Mouse (Mus musculus): ENCODE measurements around the gene Shq1.

DNA sequence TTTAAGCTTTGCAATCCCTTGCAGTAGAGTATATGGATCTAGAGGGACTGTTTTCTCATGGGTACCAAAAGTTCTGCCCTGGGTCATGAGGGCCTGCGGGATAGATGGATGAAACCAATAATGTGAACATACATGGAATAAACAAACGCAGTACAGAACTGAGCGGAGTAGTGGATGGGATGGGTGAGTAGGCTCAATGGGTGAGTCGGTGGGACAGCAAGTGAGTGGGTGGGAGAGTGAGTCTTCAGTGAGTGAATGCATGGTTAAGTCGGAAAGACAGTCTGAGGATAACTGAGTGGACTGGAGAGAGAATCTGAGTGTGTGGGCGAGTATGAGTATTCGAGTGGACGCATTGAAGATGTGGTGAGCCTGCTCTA lies 33.2 kb upstream of the Shq1 start:
- TF ChIP-seq MYOG (IDR thresholded peaks at IDR 0.05; ENCODE audit: control insufficient read depth, extremely low read depth, insufficient read length) (no peak), CTCF (IDR thresholded peaks at IDR 0.05; ENCODE audit: control insufficient read depth, insufficient read depth, insufficient read length) (no peak), FOSL1 (IDR thresholded peaks at IDR 0.05; ENCODE audit: insufficient read depth, low read length, poor library complexity, severe bottlenecking) (no peak), MAX (IDR thresholded peaks at IDR 0.05) (no peak), MYOD1 (IDR thresholded peaks at IDR 0.05; ENCODE audit: control insufficient read depth, insufficient read length, low read depth) (no peak), USF1 (IDR thresholded peaks at IDR 0.05; ENCODE audit: low read depth) (no peak)

All from C2C12 (cell line).